Mouse (Mus musculus) bone marrow macrophage, adult 2 months (primary cell): ENCODE data around the gene Lsamp. TPM values are rescaled to one million over a fixed set of nuclear protein-coding genes. Genes with fewer than 3 reads are reported as not detected.

ENCODE experiments used
- H3K27ac ChIP-seq: 2 replicates; pipeline ENCODE4 v1.5.1; 2012; ENCODE audit warnings: low read depth, low read length; ENCODE audit not compliant: insufficient read depth
- H3K4me1 ChIP-seq: 2 replicates; pipeline ENCODE4 v1.6.1; 2012; ENCODE audit warnings: low read length; ENCODE audit not compliant: control insufficient read depth, insufficient read depth
- H3K4me3 ChIP-seq: 2 replicates; pipeline ENCODE4 v1.5.1; 2012; ENCODE audit warnings: mild to moderate bottlenecking, low read length, moderate library complexity; ENCODE audit not compliant: insufficient read depth
- CTCF ChIP-seq: IDR thresholded peaks from 2 replicates; pipeline ENCODE4 v1.5.1; 2012; ENCODE audit warnings: low read depth, mild to moderate bottlenecking, low read length, moderate library complexity
- POLR2A ChIP-seq: IDR thresholded peaks from 2 replicates; pipeline ENCODE4 v1.6.1; 2012; ENCODE audit warnings: mild to moderate bottlenecking, low read depth, low read length, borderline replicate concordance
- polyA plus RNA-seq: library from polyadenylated mRNA; stranded (reverse); fragments of >200 nt; gene quantifications from 2 replicates; pipeline ENCODE4 v1.2.4, GENCODE M21; 2012; ENCODE audit not compliant: missing spikeins, insufficient read depth, insufficient read length

Gene Lsamp
- polyA plus RNA-seq, 1 experiment = not detected

- Histone ChIP-seq H3K27ac (no peak overlapping the region), H3K4me1 (no peaks in the 10 kb centered on the region), H3K4me3 (no peak overlapping the region)
- no peak for TF ChIP-seq POLR2A
- TF ChIP-seq CTCF = no peak
These were observed 754.9 kb downstream of the Lsamp start for GRCm38 (mm10) chr16:40739015-40739414.

GRCm38 (mm10) chr16:40739771-40740170 is 755.6 kb downstream of the Lsamp start:
- H3K4me1 ChIP-seq = no peaks in the 10 kb centered on the region
- TF ChIP-seq CTCF (no peak), POLR2A (no peak)

GRCm38 (mm10) chr16:40740273-40740672 is 756.1 kb downstream of the Lsamp start:
- H3K4me1 ChIP-seq = no peaks in the 10 kb centered on the region
- H3K27ac ChIP-seq = no peak overlapping the region
- no peak overlapping the region for H3K4me3 ChIP-seq
- TF ChIP-seq POLR2A (no peak), CTCF (no peak)

More at GRCm38 (mm10) chr16:40739771-40740170, 755.6 kb downstream of the Lsamp start:
- Histone ChIP-seq H3K27ac (no peak overlapping the region), H3K4me3 (no peak overlapping the region)

GRCm38 (mm10) chr16:40827191-40827590 is 843.0 kb downstream of the Lsamp start:
- no peaks in the 10 kb centered on the region for H3K4me1 ChIP-seq
- no peak for TF ChIP-seq POLR2A
- no peak for TF ChIP-seq CTCF
- H3K4me3 ChIP-seq = no peak overlapping the region
- no peak overlapping the region for H3K27ac ChIP-seq

GRCm38 (mm10) chr16:40831536-40831935 is 847.4 kb downstream of the Lsamp start:
- TF ChIP-seq POLR2A (no peak), CTCF (no peak)
- Histone ChIP-seq H3K4me1 (no peaks in the 10 kb centered on the region), H3K4me3 (no peak overlapping the region), H3K27ac (no peak overlapping the region)

GRCm38 (mm10) chr16:40841765-40842164 is 857.6 kb downstream of the Lsamp start:
- TF ChIP-seq POLR2A (no peak), CTCF (no peak)

GRCm38 (mm10) chr16:40866733-40867132 is 882.6 kb downstream of the Lsamp start:
- H3K4me1 ChIP-seq = no peaks in the 10 kb centered on the region
- no peak overlapping the region for H3K4me3 ChIP-seq
- TF ChIP-seq POLR2A (no peak), CTCF (no peak)
- H3K27ac ChIP-seq = no peak overlapping the region

More at GRCm38 (mm10) chr16:40841765-40842164, 857.6 kb downstream of the Lsamp start:
- no peaks in the 10 kb centered on the region for H3K4me1 ChIP-seq
- no peak overlapping the region for H3K4me3 ChIP-seq
- no peak overlapping the region for H3K27ac ChIP-seq

GRCm38 (mm10) chr16:40878301-40878700 is 894.1 kb downstream of the Lsamp start:
- H3K27ac ChIP-seq = no peak overlapping the region

GRCm38 (mm10) chr16:40881942-40882341 is 897.8 kb downstream of the Lsamp start:
- Histone ChIP-seq H3K4me1 (no peaks in the 10 kb centered on the region), H3K27ac (no peak overlapping the region), H3K4me3 (no peak overlapping the region)
- no peak for TF ChIP-seq CTCF
- TF ChIP-seq POLR2A = no peak

More at GRCm38 (mm10) chr16:40878301-40878700, 894.1 kb downstream of the Lsamp start:
- Histone ChIP-seq H3K4me1 (no peaks in the 10 kb centered on the region), H3K4me3 (no peak overlapping the region)
- TF ChIP-seq POLR2A (no peak), CTCF (no peak)

GRCm38 (mm10) chr16:40891338-40891737 is 907.2 kb downstream of the Lsamp start:
- TF ChIP-seq POLR2A (no peak), CTCF (no peak)
- H3K27ac ChIP-seq = no peak overlapping the region
- no peak overlapping the region for H3K4me3 ChIP-seq
- no peaks in the 10 kb centered on the region for H3K4me1 ChIP-seq

GRCm38 (mm10) chr16:40897768-40898327 is 913.7 kb downstream of the Lsamp start:
- no peak overlapping the region for H3K4me3 ChIP-seq
- TF ChIP-seq POLR2A (no peak), CTCF (no peak)
- H3K4me1 ChIP-seq = no peaks in the 10 kb centered on the region
- H3K27ac ChIP-seq = no peak overlapping the region
